Mouse (Mus musculus): Measurements from ENCODE around the gene Gsto2.

DNA sequence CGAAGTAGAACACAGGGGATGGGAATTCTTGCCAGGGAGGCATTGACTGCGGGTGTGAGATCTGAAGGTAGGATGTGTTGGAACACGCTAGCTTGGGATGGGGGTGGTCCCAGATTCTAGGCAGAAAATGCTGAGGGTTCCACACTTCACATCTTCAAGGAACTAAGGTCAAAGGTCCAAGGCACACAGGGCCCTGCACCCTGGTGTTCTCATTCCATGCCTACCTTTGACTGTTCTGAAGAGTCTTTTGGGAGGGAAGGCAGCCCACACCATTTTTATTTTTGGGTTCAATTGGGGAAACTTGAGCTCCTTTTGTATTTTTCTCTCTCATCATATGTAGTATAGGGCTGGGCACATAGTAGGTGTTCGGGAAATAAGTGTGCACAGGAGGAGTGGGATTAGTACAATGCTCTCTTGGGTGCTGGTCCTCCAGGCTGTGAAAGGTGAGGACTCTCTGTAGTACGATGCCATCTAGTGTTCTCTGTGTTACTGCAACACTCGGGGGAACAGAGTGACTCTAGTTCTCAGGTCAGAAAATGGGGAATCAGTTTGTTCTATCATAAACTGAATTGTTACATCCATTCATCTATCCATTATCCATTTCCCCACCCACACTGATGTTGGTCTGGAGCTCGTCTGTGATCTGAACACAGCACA is 66.8 kb downstream of the Gsto2 start:
- TF ChIP-seq CTCF (IDR thresholded peaks at IDR 0.05; ENCODE audit: low read depth, low read length) (no peak), POLR2A (IDR thresholded peaks at IDR 0.05; ENCODE audit: borderline replicate concordance, low read depth, low read length) (no peak)
